In the genomic region with DNA sequence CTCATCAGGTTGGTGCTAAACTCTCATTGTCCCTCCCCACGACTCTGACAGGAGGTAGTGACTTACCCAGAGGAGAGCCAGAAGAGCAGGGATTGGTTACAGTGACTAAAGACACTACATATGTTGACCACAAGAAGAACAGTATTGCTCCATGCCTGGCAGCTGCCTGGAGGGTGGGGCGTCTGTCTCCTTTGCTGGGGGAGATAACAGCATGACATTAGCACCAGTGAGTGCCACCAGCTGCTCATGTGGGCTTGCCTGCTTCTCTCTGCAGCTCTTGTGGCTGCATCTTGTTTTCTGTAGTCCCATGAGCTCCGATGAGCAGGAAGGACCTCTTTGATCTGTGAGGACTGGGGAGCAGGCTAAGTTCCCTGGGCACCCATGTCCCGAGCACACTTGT, we compare ENCODE assay signal across 14 mouse cellular contexts. TPM values are rescaled to one million over a fixed set of nuclear protein-coding genes. Genes with fewer than 3 reads are reported as not detected.
DNase-seq lines count a peak whose midpoint lies in the region; ATAC-seq and TF ChIP-seq lines count a peak whose summit lies in the region.
"Had no signal": no experiment of that assay in that cellular context is flagged by ENCODE, and none has a peak within 500 bp of the region (broad histone marks: within the 10 kb centered on the region; RNA-seq: fewer than 3 reads in every experiment).

No protein-coding gene starts in this region.

- H3K27ac ChIP-seq in liver, postnatal 0 days (ENCODE audit: low read depth), result no peak overlapping the region
- H3K27ac ChIP-seq: stomach, postnatal 0 days had no signal

- no peak overlapping the region for H3K4me3 ChIP-seq in liver, postnatal 0 days (ENCODE audit: low read depth, low read length)

- H3K4me2 ChIP-seq in liver, postnatal 0 days (ENCODE audit: low read depth, low read length), result no peak overlapping the region

- no peaks in the 10 kb centered on the region for H3K36me3 ChIP-seq in liver, postnatal 0 days (replicated peaks; ENCODE audit: insufficient read depth, low read length)

- H3K9ac ChIP-seq in liver, postnatal 0 days (replicated peaks), result no peak overlapping the region

- peak; percentile 63 for DNase-seq in liver
- no peak for DNase-seq in liver, postnatal 0 days
- DNase-seq in heart, postnatal 36 days, result peak; percentile 42 to 52
- peak; percentile 61 for DNase-seq in lung, postnatal 10 days
- DNase-seq in cerebellum, postnatal 36 days, result no peak
- no peak for DNase-seq in gastrocnemius, postnatal 4 days (ENCODE audit: low spot score in 2 of 2)
- DNase-seq: adrenal gland, postnatal 25 days; cerebellum, adult 11-12 months; kidney, postnatal 10 days had no signal

- no peak for ATAC-seq in liver, postnatal 0 days
- peak; percentile 52; the same call in 1 of the 2 replicates for ATAC-seq in erythroid progenitor cell, adult 5-6 weeks (replicated peaks; ENCODE audit: low FRiP score, poor library complexity, severe bottlenecking)
- ATAC-seq: hindbrain, embryonic 16.5 days had no signal

- intact Hi-C loops in heart, postnatal 36 days (cut with DNase I), result no loop called here

- H3K27me3 ChIP-seq in liver, postnatal 0 days (ENCODE audit: insufficient read depth, low read length), result no peaks in the 10 kb centered on the region

- 34% methylated on average over 4 of the region's 4 CpGs for WGBS in liver, postnatal 0 days (ENCODE audit: insufficient replicate concordance)

- no peaks in the 10 kb centered on the region for H3K4me1 ChIP-seq in liver, postnatal 0 days (ENCODE audit: insufficient read depth)

- TF ChIP-seq EP300 in liver, postnatal 0 days (IDR thresholded peaks at IDR 0.05; ENCODE audit: low read depth), result no peak

- H3K9me3 ChIP-seq in liver, postnatal 0 days (ENCODE audit: low read length), result no peaks in the 10 kb centered on the region

- no peak for TF ChIP-seq CTCF in liver, postnatal 0 days (IDR thresholded peaks at IDR 0.05; ENCODE audit: low read depth)

RNA-seq across cellular contexts. Expression of a gene that starts 29.7 kb away (rescaled TPM):
- polyA plus RNA-seq in liver, postnatal 0 days (2015; fragmentation: Nextera tagmentation; extraction: Ambion mirVana), result 40.0 and 44.6 TPM in 2 replicates
- total RNA-seq in erythroid progenitor cell, adult 5-6 weeks (2015; ENCODE audit: low replicate concordance), result not detected in 2 replicates
- total RNA-seq in erythroid progenitor cell, adult 5-6 weeks (2017; ENCODE audit: low replicate concordance), result 0.39 TPM in 1 of 2 replicates, not detected in the other
- total RNA-seq in heart, postnatal 36 days (2021), result 10 to 100 TPM; 46.5 to 54.3 TPM
- 100 to 1,000 TPM; 110 to 127 TPM for total RNA-seq in gastrocnemius, postnatal 4 days (2021)
- total RNA-seq: granulocyte monocyte progenitor cell, adult 5-6 weeks; megakaryocyte progenitor cell, adult 5-6 weeks had no signal

RNA-seq across cellular contexts. Expression of a gene that starts 45.5 kb away (rescaled TPM):
- polyA plus RNA-seq in liver, postnatal 0 days (2015; fragmentation: Nextera tagmentation; extraction: Ambion mirVana), result 2.4 and 3.4 TPM in 2 replicates
- total RNA-seq in erythroid progenitor cell, adult 5-6 weeks (2015; ENCODE audit: low replicate concordance), result not detected in 2 replicates
- not detected in 2 replicates for total RNA-seq in erythroid progenitor cell, adult 5-6 weeks (2017; ENCODE audit: low replicate concordance)
- total RNA-seq in heart, postnatal 36 days (2021), result 1 to 10 TPM; 1.0 to 1.7 TPM
- total RNA-seq in gastrocnemius, postnatal 4 days (2021), result 1 to 10 TPM; 4.7 to 5.1 TPM
- total RNA-seq: granulocyte monocyte progenitor cell, adult 5-6 weeks; megakaryocyte progenitor cell, adult 5-6 weeks had no signal

Comparison
In these comparisons a context has a peak if more than half of its experiments do, and no peak if none do; other contexts are left out.
1. DNase-seq: peak in liver (single experiment), heart, postnatal 36 days (2 of 2) and lung, postnatal 10 days (single experiment); none in liver, postnatal 0 days (single experiment), cerebellum, postnatal 36 days (0 of 2) and gastrocnemius, postnatal 4 days (0 of 2).
2. RNA of a gene that starts 29.7 kb away (total RNA-seq): 110 to 127 TPM in gastrocnemius, postnatal 4 days and 46.5 to 54.3 TPM in heart, postnatal 36 days; 0.39 TPM in erythroid progenitor cell, adult 5-6 weeks; every median in the first group is over 10 times any median in the second.